Mouse (Mus musculus) midbrain, embryonic 15.5 days (tissue): Measurements from ENCODE around the gene Zfp740. TPM values are rescaled to one million over a fixed set of nuclear protein-coding genes. Genes with fewer than 3 reads are reported as not detected.

ENCODE experiments used
- ATAC-seq: fragments of 200-750 bp; cut with Nextera tagmentation; replicated peaks from 2 replicates; pipeline ENCODE4 v1.8.0; 2017; ENCODE audit warnings: moderate TSS enrichment
- H3K27ac ChIP-seq: fragments of 300-500 bp; sonication (generic); 2 replicates; pipeline ENCODE4 v1.5.1; 2015; ENCODE audit warnings: mild to moderate bottlenecking, inconsistent platforms
- H3K27me3 ChIP-seq: fragments of 300-500 bp; sonication (generic); replicated peaks from 2 replicates; pipeline ENCODE4 v1.6.1; 2015; ENCODE audit warnings: inconsistent platforms
- H3K36me3 ChIP-seq: fragments of 300-500 bp; sonication (generic); replicated peaks from 2 replicates; pipeline ENCODE4 v1.6.1; 2015; ENCODE audit warnings: inconsistent platforms
- H3K4me1 ChIP-seq: fragments of 300-500 bp; sonication (generic); 2 replicates; pipeline ENCODE4 v1.6.1; 2015; ENCODE audit warnings: inconsistent platforms
- H3K4me2 ChIP-seq: fragments of 300-500 bp; sonication (generic); 2 replicates; pipeline ENCODE4 v1.6.1; 2015; ENCODE audit warnings: inconsistent platforms, mild to moderate bottlenecking, moderate library complexity
- H3K4me3 ChIP-seq: fragments of 300-500 bp; sonication (generic); 2 replicates; pipeline ENCODE4 v1.5.1; 2015; ENCODE audit warnings: mild to moderate bottlenecking, inconsistent platforms
- H3K9ac ChIP-seq: fragments of 300-500 bp; sonication (generic); 2 replicates; pipeline ENCODE4 v1.6.1; 2015; ENCODE audit warnings: mild to moderate bottlenecking, inconsistent platforms
- H3K9me3 ChIP-seq: fragments of 300-500 bp; sonication (generic); 2 replicates; pipeline ENCODE4 v1.6.1; 2016; ENCODE audit warnings: inconsistent platforms
- WGBS: fragments of 180-500 bp; shearing (Covaris S2); methylation state at CpG from one replicate; pipeline ENCODE4 v1.1.7; 2015; ENCODE audit warnings: mixed read lengths; 5-methylcytosine and 5-hydroxymethylcytosine counted together
- polyA plus RNA-seq: library from polyadenylated mRNA; unstranded; fragments of >200 nt; fragmentation: Nextera tagmentation; extraction: Ambion mirVana; gene quantifications from 2 replicates; pipeline ENCODE4 v1.2.1, GENCODE M21; 2015

The Zfp740 gene
- polyA plus RNA-seq, 1 experiment from 2014 or later, result 64.2 TPM

DNA sequence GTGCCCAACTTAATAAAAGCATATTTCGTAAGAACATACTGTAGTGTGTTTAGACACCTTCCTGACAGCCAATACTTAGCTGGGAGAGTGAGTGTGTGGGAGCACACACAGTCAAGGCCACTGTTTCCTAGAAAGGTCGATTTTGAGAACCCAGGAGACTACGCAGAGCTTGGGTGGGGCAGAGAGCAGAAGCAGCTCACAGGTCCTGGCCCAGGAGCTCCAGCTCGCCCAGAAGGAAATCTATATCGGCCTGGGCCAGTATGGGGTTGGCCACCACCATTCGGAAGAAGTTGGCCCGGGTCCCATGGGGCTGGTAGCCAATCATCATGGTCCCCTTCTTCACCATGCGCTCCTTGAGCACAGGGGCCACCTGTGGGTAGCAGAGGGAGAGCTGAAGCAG, 25.6 kb upstream of the Zfp740 start:
- Histone ChIP-seq H3K27ac (no peak overlapping the region), H3K27me3 (no peaks in the 10 kb centered on the region), H3K9me3 (no peaks in the 10 kb centered on the region), H3K4me3 (no peak overlapping the region), H3K36me3 (no peaks in the 10 kb centered on the region), H3K4me2 (no peak overlapping the region), H3K9ac (no peak overlapping the region), H3K4me1 (no peaks in the 10 kb centered on the region)
- no peak for ATAC-seq
- WGBS, result 82% methylated on average over 8 of the region's 8 CpGs

DNA sequence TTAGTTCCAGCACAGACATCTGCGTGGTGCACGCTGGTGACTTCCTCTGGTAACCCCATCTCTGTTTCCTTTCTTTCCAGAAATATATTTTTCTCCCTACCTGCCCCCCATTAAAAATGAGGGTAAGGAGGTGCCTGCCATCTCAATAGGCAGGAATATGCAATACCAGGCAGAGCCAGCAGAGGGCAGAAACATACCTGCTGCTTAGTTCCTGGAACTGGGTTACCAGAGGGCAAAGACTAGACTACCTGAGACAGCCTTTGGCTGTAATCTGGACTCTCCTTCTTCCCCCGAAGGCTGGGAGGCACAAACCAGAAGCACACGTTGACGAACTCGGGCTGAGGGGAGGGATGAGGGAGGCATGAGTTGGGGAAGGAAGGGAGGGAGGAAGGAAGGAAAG, 24.8 kb upstream of the Zfp740 start:
- Histone ChIP-seq H3K36me3 (no peaks in the 10 kb centered on the region), H3K4me3 (no peak overlapping the region), H3K9me3 (no peaks in the 10 kb centered on the region), H3K4me1 (no peaks in the 10 kb centered on the region), H3K27ac (no peak overlapping the region), H3K4me2 (no peak overlapping the region), H3K9ac (no peak overlapping the region), H3K27me3 (no peaks in the 10 kb centered on the region)
- ATAC-seq, result no peak
- 24% methylated on average over 3 of the region's 6 CpGs for WGBS

DNA sequence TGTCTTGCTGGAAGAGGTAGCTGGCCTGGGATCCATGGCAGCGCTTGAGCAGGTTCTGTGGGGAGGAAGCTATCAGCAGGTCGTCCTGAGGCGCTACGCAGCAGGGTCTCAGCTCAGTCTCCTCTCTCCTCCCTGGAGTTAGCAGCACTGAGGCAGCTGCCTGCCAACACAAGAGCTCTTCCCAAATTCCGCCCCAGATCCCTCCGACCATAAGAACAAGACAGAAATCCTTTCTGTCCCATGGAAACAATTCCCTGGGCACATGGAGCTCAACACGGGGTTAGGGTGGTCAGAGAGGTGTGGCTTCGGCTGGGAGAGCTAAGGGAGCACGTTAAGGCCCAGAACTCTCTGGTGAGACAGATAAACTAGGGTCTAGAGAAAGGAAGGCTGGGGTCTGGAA, 23.9 kb upstream of the Zfp740 start:
- H3K9me3 ChIP-seq, result no peaks in the 10 kb centered on the region
- ATAC-seq, result no peak
- no peak overlapping the region for H3K4me2 ChIP-seq
- no peaks in the 10 kb centered on the region for H3K4me1 ChIP-seq
- H3K27ac ChIP-seq, result no peak overlapping the region
- no peaks in the 10 kb centered on the region for H3K36me3 ChIP-seq
- no peaks in the 10 kb centered on the region for H3K27me3 ChIP-seq
- 78% methylated on average over 9 of the region's 9 CpGs for WGBS
- no peak overlapping the region for H3K4me3 ChIP-seq
- no peak overlapping the region for H3K9ac ChIP-seq

DNA sequence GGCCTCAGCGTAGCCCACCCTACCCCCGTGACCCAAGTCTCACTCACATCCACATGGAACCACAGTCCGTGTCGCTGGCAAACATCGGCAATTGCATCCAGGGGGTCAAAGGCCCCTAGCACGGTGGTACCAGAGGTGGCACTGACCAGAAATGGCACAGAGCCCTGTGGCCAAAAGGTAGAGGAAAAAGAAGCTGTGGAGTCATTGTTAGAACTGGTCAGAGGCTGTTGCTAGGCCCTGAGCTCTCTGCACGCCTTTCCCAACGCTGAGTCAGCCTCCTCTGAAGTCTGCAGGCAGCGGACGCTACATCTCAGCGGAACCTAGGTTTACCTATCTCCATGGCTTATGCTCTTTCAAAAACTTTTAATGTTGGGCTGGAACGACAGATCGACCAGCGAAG, 23.1 kb upstream of the Zfp740 start:
- Histone ChIP-seq H3K9ac (no peak overlapping the region), H3K9me3 (no peaks in the 10 kb centered on the region), H3K27ac (no peak overlapping the region), H3K27me3 (no peaks in the 10 kb centered on the region), H3K4me1 (no peaks in the 10 kb centered on the region), H3K36me3 (no peaks in the 10 kb centered on the region), H3K4me3 (no peak overlapping the region), H3K4me2 (no peak overlapping the region)
- WGBS, result 88% methylated on average over 14 of the region's 14 CpGs
- no peak for ATAC-seq

DNA sequence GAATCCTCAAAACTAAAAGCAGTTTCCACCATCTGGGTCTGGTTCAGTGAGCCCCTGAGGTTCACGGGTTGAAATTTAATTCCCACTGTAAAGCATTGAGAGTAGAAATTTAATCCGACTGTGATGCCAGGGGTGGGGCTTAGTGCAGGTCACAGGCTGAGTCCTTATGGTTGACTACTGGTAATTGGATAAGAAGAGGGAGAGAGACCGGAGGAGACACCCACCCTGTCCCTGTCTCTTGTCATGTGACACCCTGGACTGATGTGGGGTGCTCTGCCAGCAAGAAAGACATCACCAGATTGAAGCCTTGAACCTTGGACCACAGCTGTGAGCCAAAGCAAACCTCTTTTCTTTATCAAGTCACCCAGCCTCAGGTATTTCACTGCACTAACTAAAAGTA, 20.0 kb upstream of the Zfp740 start:
- H3K9me3 ChIP-seq, result no peaks in the 10 kb centered on the region
- H3K4me2 ChIP-seq, result no peak overlapping the region
- H3K27ac ChIP-seq, result no peak overlapping the region
- H3K4me3 ChIP-seq, result no peak overlapping the region
- no peaks in the 10 kb centered on the region for H3K36me3 ChIP-seq
- no peak overlapping the region for H3K9ac ChIP-seq
- no peaks in the 10 kb centered on the region for H3K27me3 ChIP-seq
- H3K4me1 ChIP-seq, result no peaks in the 10 kb centered on the region
- 77% methylated on average over 3 of the region's 3 CpGs for WGBS
- no peak for ATAC-seq

DNA sequence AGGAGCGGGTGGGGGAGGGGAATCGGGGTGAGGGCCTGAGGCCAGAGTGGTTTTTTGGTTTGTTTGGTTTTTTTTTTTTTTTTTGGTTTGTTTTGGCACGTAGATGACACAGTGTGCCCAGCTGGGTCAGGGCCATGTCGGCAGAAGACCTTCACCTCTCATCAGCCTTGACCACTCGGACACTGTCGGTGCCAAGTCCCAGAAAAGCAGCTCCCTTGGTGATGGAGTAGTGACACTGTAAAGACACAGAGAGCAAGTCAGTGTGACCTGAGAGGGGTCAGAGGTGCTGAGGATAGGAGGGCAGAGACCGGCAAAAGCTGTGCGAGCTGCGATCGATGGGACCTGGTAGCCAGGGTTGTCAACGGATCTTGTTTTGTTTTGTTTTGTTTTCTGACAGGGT, 16.8 kb upstream of the Zfp740 start:
- H3K9ac ChIP-seq, result no peak overlapping the region
- H3K36me3 ChIP-seq, result no peaks in the 10 kb centered on the region
- 90% methylated on average over 11 of the region's 11 CpGs for WGBS
- no peaks in the 10 kb centered on the region for H3K9me3 ChIP-seq
- H3K27me3 ChIP-seq, result no peaks in the 10 kb centered on the region
- H3K4me3 ChIP-seq, result no peak overlapping the region
- H3K4me1 ChIP-seq, result no peaks in the 10 kb centered on the region
- H3K4me2 ChIP-seq, result no peak overlapping the region
- no peak overlapping the region for H3K27ac ChIP-seq
- no peak for ATAC-seq

DNA sequence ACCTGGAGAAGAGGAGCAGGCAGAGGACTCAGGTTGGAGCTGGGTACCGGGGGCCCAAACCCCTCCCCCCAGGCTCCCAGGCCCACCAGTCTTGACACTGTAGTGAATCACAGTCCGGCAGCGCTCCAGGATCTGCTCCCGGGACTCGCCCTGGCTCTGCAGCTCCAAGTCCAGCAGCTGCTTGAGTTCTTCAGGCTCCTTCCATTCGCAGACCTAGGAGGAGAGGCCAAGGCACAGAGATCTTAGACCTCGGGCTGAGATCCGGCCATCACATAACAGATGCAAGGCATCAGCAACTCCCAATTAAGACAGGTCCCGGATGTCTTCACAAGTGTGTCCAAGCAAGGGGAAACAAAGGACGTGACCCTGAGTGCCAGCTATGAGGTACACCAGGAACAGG, 15.0 kb upstream of the Zfp740 start:
- no peak overlapping the region for H3K4me2 ChIP-seq
- WGBS, result 91% methylated on average over 10 of the region's 10 CpGs
- ATAC-seq, result no peak
- no peak overlapping the region for H3K27ac ChIP-seq
- no peak overlapping the region for H3K4me3 ChIP-seq
- H3K36me3 ChIP-seq, result no peaks in the 10 kb centered on the region
- H3K9me3 ChIP-seq, result no peaks in the 10 kb centered on the region
- H3K27me3 ChIP-seq, result no peaks in the 10 kb centered on the region
- H3K4me1 ChIP-seq, result no peaks in the 10 kb centered on the region
- H3K9ac ChIP-seq, result no peak overlapping the region

DNA sequence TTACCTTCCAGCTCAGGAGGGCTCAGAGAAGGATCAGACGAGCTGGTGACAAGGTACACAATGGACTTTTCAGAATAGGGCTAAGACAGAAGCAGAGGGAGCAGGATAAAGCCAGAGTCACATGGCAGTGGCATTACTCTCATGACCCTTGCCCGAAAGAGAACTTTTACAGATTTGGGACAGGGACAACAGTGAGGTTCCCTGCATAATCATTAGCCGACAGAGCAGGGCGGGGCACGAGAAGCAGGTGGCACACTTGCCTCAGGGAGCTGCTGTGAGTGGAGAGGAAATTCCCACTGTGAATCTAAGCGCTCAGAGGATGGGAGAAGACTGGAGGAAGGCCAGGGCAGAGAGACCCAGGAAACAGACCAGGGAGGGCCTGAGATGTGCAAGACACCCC, 14.2 kb upstream of the Zfp740 start:
- no peaks in the 10 kb centered on the region for H3K27me3 ChIP-seq
- no peak for ATAC-seq
- H3K4me2 ChIP-seq, result no peak overlapping the region
- WGBS, result 55% methylated on average over 6 of the region's 6 CpGs
- H3K9ac ChIP-seq, result no peak overlapping the region
- no peaks in the 10 kb centered on the region for H3K36me3 ChIP-seq
- no peaks in the 10 kb centered on the region for H3K4me1 ChIP-seq
- H3K27ac ChIP-seq, result no peak overlapping the region
- H3K4me3 ChIP-seq, result no peak overlapping the region
- no peaks in the 10 kb centered on the region for H3K9me3 ChIP-seq

DNA sequence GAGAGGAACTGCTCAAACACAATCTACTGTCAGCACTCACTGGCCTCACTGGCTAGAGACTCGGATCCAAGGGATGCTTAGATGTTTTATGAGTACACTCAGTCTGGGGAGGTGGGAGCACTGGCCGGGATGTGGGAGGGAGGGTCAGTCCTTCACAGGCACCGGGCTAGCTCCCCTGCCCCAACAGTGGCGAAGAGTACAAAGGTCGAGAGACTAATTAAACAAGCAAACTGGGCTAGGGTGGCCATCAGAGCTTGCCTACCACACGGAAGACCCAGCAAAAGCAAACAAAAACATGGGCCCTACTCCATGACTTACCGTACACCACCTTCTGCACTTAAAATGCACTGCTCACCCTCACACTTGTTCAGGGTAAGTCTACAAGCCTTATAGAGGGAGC, 11.3 kb upstream of the Zfp740 start:
- 76% methylated on average over 7 of the region's 7 CpGs for WGBS
- Histone ChIP-seq H3K4me3 (no peak overlapping the region), H3K36me3 (no peaks in the 10 kb centered on the region)

DNA sequence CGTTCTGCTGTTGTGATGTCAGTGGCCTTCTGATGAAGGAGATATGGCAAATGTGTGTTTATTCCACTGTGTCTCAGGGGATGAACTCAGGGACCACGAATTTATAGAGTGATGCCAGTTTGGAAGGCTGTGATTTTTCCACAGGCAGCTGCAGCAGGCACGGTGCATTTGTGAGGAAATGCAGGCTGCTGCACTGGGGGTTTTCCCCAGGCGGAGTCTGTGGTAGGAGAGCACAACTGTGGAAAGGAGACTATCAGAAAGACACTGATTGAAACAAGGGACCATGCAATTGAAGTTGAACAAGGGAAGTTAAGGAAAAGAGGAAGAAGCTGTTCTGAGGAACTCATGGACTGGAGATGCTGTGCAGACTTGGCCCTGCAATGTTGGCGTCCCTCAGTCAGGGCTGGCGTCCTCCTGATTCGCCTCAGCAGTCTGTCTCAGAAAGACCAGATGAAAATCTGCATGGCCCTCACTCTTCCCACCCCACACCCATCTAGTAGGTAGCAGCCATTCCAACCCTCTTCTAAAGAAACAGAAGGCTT, 10.7 kb upstream of the Zfp740 start:
- WGBS, result 74% methylated on average over 7 of the region's 7 CpGs
- no peak overlapping the region for H3K4me3 ChIP-seq

More for the DNA sequence above, 11.3 kb upstream of the Zfp740 start:
- no peaks in the 10 kb centered on the region for H3K4me1 ChIP-seq
- no peak for ATAC-seq
- H3K9me3 ChIP-seq, result no peaks in the 10 kb centered on the region
- no peak overlapping the region for H3K27ac ChIP-seq
- no peak overlapping the region for H3K4me2 ChIP-seq
- no peak overlapping the region for H3K9ac ChIP-seq
- H3K27me3 ChIP-seq, result no peaks in the 10 kb centered on the region

DNA sequence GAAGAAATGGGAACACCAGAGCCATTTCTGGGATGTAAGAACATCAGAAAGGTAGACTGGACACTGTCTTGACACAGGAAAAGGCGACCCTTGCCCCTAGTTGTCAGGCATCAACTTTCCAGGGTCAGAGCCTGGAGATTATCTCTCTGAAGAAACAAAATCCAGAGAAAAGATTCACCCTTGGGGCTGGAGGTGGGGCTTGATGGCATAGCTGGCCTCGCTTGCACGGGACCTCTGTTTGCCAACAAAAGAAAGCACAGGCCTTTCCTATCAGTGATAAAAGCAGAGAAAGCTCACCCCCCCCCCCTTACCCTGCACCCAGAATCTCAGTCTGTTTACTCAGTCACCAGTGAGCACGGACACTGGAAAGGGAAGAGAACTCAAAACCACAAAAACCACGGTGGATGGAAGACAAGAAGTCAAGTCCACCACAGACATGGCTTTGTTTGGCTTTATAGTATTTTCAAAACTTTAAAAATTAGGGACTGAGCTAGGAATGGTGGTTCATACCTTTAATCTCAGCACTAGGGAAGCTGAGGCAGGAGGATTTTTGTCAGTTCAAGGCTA, 10.1 kb upstream of the Zfp740 start:
- Histone ChIP-seq H3K4me1 (no peaks in the 10 kb centered on the region), H3K4me3 (no peak overlapping the region), H3K9me3 (no peaks in the 10 kb centered on the region), H3K4me2 (no peak overlapping the region), H3K9ac (no peak overlapping the region), H3K27ac (no peak overlapping the region), H3K27me3 (no peaks in the 10 kb centered on the region), H3K36me3 (no peaks in the 10 kb centered on the region)
- ATAC-seq, result no peak
- WGBS, result 69% methylated on average over 5 of the region's 5 CpGs

More for the DNA sequence above, 10.7 kb upstream of the Zfp740 start:
- Histone ChIP-seq H3K9me3 (no peaks in the 10 kb centered on the region), H3K27me3 (no peaks in the 10 kb centered on the region), H3K4me2 (no peak overlapping the region), H3K4me1 (no peaks in the 10 kb centered on the region), H3K36me3 (no peaks in the 10 kb centered on the region), H3K9ac (no peak overlapping the region), H3K27ac (no peak overlapping the region)
- ATAC-seq, result no peak

DNA sequence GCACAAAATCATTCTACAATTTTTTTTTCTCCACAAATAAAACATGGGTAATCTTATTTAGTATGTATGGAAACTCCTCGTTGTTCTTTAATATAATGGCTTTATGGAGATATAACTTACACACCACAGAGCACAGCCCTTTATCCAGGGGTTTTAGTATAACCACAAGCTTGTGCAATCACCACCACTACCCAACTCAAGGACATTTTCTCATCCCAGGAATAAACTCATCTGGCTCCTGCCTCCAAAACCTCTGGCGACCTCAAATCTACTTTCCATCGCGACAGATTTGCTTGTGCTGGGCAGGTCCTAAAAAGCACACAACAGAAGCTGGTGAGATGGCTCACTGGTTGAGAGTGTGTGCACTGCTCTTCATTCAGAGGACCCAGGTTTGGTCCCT, 9.4 kb upstream of the Zfp740 start:
- H3K9me3 ChIP-seq, result no peaks in the 10 kb centered on the region
- H3K9ac ChIP-seq, result no peak overlapping the region
- H3K4me1 ChIP-seq, result no peaks in the 10 kb centered on the region
- H3K27ac ChIP-seq, result no peak overlapping the region
- no peaks in the 10 kb centered on the region for H3K36me3 ChIP-seq
- no peak overlapping the region for H3K4me3 ChIP-seq
- no peaks in the 10 kb centered on the region for H3K27me3 ChIP-seq
- H3K4me2 ChIP-seq, result no peak overlapping the region
- no peak for ATAC-seq
- WGBS, result 88% methylated on average over 4 of the region's 4 CpGs

DNA sequence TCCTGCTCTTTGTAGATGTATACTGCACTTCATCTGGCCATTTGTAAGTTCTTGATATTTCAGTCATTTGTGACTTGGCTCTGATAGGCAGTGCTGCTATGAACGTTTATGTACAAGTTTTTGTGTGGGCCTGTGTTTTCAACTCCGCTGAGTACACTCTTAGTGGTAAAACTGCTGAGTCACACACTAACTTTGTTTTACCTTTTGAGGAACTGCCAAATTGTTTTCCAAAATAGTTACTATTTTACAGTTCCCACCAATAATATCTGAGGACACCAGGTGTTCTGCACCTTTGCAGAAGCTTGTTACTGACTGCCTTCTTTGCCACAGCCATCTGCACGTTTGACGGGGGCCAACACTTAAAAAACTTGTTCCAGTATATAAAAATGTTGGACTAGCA, 8.6 kb upstream of the Zfp740 start:
- Histone ChIP-seq H3K9ac (no peak overlapping the region), H3K4me1 (no peaks in the 10 kb centered on the region), H3K9me3 (no peaks in the 10 kb centered on the region), H3K27me3 (no peaks in the 10 kb centered on the region), H3K4me2 (no peak overlapping the region), H3K36me3 (no peaks in the 10 kb centered on the region), H3K4me3 (no peak overlapping the region), H3K27ac (no peak overlapping the region)
- WGBS, result 86% methylated on average over 4 of the region's 4 CpGs
- no peak for ATAC-seq
